Mouse (Mus musculus) forebrain, embryonic 16.5 days (tissue): ENCODE data around the gene Hs6st1. TPM values are rescaled to one million over a fixed set of nuclear protein-coding genes. Genes with fewer than 3 reads are reported as not detected.

Source experiments
- ATAC-seq: fragments of 200-750 bp; cut with Nextera tagmentation; 2 replicates; pipeline ENCODE4 v1.8.0; 2017; ENCODE audit warnings: mild to moderate bottlenecking, moderate library complexity
- H3K27ac ChIP-seq: fragments of 300-500 bp; sonication (generic); 2 replicates; pipeline ENCODE4 v1.5.1; 2014; ENCODE audit warnings: low read length, control low read depth
- H3K27me3 ChIP-seq: fragments of 300-500 bp; sonication (generic); replicated peaks from 2 replicates; pipeline ENCODE4 v1.6.1; 2014; ENCODE audit warnings: low read length; ENCODE audit not compliant: control insufficient read depth, insufficient read depth
- H3K36me3 ChIP-seq: fragments of 300-500 bp; sonication (generic); 2 replicates; pipeline ENCODE4 v1.6.1; 2014; ENCODE audit not compliant: control insufficient read depth, insufficient read depth
- H3K4me1 ChIP-seq: fragments of 300-500 bp; sonication (generic); replicated peaks from 2 replicates; pipeline ENCODE4 v1.6.1; 2014; ENCODE audit warnings: low read length; ENCODE audit not compliant: control insufficient read depth, insufficient read depth
- H3K4me2 ChIP-seq: fragments of 300-500 bp; sonication (generic); 2 replicates; pipeline ENCODE4 v1.6.1; 2014; ENCODE audit warnings: mild to moderate bottlenecking, low read length, control low read depth
- H3K4me3 ChIP-seq: fragments of 300-500 bp; sonication (generic); replicated peaks from 2 replicates; pipeline ENCODE4 v1.5.1; 2014; ENCODE audit warnings: mild to moderate bottlenecking, low read length, control low read depth
- H3K9ac ChIP-seq: fragments of 300-500 bp; sonication (generic); replicated peaks from 2 replicates; pipeline ENCODE4 v1.6.1; 2014; ENCODE audit warnings: low read depth, low read length, control low read depth
- H3K9me3 ChIP-seq: fragments of 300-500 bp; sonication (generic); 2 replicates; pipeline ENCODE4 v1.6.1; 2016; ENCODE audit warnings: low read length; ENCODE audit not compliant: control insufficient read depth
- WGBS: fragments of 180-500 bp; shearing (Covaris S2); extraction: QIAGEN DNeasy Blood & Tissue Kit; methylation state at CpG from one replicate; pipeline ENCODE4 v1.1.7; 2014; 5-methylcytosine and 5-hydroxymethylcytosine counted together
- polyA plus RNA-seq: library from polyadenylated mRNA; unstranded; fragments of >200 nt; fragmentation: Nextera tagmentation; extraction: Ambion mirVana; gene quantifications from 2 replicates; pipeline ENCODE4 v1.2.1, GENCODE M21; 2015

Hs6st1 gene
- polyA plus RNA-seq, 1 experiment from 2014 or later: 7.4 TPM

- H3K36me3 ChIP-seq: peaks cover 7% of the 10 kb centered on the region; the same call in 1 of the 2 replicates
- peaks cover 25% of the 10 kb centered on the region for H3K4me1 ChIP-seq
- 56% methylated on average over 6 of the region's 6 CpGs for WGBS
- peaks cover 2% of the 10 kb centered on the region; the same call in 1 of the 2 replicates for H3K9me3 ChIP-seq
- H3K4me3 ChIP-seq: no peak overlapping the region
- ATAC-seq: no peak
- no peak overlapping the region for H3K27ac ChIP-seq
- no peaks in the 10 kb centered on the region for H3K27me3 ChIP-seq
- no peak overlapping the region for H3K4me2 ChIP-seq
- H3K9ac ChIP-seq: no peak overlapping the region; the same call in 1 of the 2 replicates
These were observed 22.0 kb downstream of the Hs6st1 start for GRCm38 (mm10) chr1:36090011-36090721.

DNA sequence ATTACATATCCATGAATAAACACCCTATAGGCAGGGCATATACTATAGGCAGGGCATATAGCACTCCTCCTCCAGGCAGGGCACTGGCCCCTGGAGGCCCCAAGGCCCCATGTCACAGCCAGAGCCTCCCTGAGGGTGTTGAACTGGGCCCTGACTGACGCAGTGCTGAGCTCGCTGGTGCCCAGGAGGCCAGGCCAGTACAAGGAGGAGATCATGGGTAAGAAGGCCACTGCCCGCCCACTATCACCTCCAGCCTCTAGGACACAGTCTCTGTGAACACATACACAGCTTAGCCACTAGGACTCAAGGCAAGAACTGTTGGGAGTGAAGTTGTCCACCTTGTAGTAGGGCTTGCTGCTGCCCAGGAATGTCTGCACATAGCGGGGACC, 22.5 kb downstream of the Hs6st1 start:
- WGBS: 94% methylated on average over 4 of the region's 4 CpGs
- Histone ChIP-seq H3K9me3 (peaks cover 2% of the 10 kb centered on the region; the same call in 1 of the 2 replicates), H3K4me3 (no peak overlapping the region), H3K27ac (no peak overlapping the region), H3K9ac (no peak overlapping the region), H3K4me2 (no peak overlapping the region), H3K4me1 (peaks cover 31% of the 10 kb centered on the region), H3K27me3 (no peaks in the 10 kb centered on the region), H3K36me3 (peaks cover 6% of the 10 kb centered on the region; the same call in 1 of the 2 replicates)
- no peak for ATAC-seq

DNA sequence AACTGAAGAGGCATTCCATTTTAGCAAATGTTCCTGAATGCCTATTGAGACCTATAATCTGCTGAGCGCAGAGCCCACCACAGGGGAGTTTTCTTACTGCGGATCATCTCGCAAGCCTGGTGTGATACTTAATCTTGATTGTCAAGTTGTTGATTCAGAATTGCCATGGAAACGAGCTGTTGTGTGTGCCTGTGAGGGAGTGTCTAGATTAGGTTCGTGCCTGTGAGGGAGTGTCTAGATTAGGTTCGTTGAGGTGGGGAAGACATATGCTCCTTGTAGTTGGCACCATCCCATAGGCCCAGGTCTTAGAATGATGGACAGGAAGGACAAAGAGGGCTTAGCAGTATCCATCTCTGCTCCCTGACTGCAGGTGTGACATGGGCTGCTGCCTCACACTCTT, 23.0 kb downstream of the Hs6st1 start:
- peaks cover 5% of the 10 kb centered on the region; the same call in 1 of the 2 replicates for H3K36me3 ChIP-seq
- no peak overlapping the region for H3K4me2 ChIP-seq
- H3K27ac ChIP-seq: no peak overlapping the region
- no peaks in the 10 kb centered on the region for H3K27me3 ChIP-seq
- H3K9ac ChIP-seq: no peak overlapping the region
- peaks cover 35% of the 10 kb centered on the region for H3K4me1 ChIP-seq
- H3K9me3 ChIP-seq: peaks cover 2% of the 10 kb centered on the region; the same call in 1 of the 2 replicates
- no peak for ATAC-seq
- 73% methylated on average over 6 of the region's 6 CpGs for WGBS
- H3K4me3 ChIP-seq: no peak overlapping the region

DNA sequence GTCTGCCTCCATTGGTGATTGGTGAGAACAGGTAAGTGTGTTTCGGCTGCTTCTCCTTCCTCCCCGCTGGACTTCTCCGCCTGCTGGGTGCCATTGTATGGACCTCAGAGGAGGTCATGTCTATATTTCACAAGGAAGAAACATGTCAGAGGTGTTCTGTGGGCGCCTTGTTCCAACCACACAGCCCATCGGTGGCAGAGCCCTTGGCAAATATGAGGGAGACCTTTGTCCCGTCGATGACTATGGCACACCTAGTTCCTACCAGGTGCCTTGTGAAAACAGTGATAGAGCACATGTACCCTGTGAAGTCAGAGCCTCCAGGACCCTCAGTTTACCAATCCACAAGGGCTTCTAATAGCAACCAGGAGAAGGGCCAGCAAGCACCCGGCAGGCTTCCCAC, 25.5 kb downstream of the Hs6st1 start:
- ATAC-seq: no peak
- no peaks in the 10 kb centered on the region for H3K27me3 ChIP-seq
- no peak overlapping the region for H3K27ac ChIP-seq
- WGBS: 96% methylated on average over 8 of the region's 8 CpGs
- H3K4me1 ChIP-seq: peaks cover 27% of the 10 kb centered on the region
- no peak overlapping the region for H3K4me3 ChIP-seq
- no peak overlapping the region for H3K4me2 ChIP-seq
- H3K9ac ChIP-seq: no peak overlapping the region
- 0 out of 2 replicates have a peak, but pooled peaks cover 2% of the 10 kb centered on the region for H3K36me3 ChIP-seq
- H3K9me3 ChIP-seq: no peaks in the 10 kb centered on the region

GRCm38 (mm10) chr1:36095423-36096272, 27.4 kb downstream of the Hs6st1 start:
- 65% methylated on average over 12 of the region's 12 CpGs for WGBS
- ATAC-seq: peak; percentile 88
- peak overlapping the region; percentile 23; the same call in 1 of the 2 replicates for H3K27ac ChIP-seq
- H3K36me3 ChIP-seq: 0 out of 2 replicates have a peak, but pooled peaks cover 2% of the 10 kb centered on the region
- H3K4me3 ChIP-seq: no peak overlapping the region
- no peaks in the 10 kb centered on the region for H3K27me3 ChIP-seq
- H3K9me3 ChIP-seq: no peaks in the 10 kb centered on the region
- no peak overlapping the region for H3K4me2 ChIP-seq
- peaks cover 14% of the 10 kb centered on the region for H3K4me1 ChIP-seq
- H3K9ac ChIP-seq: no peak overlapping the region

- Histone ChIP-seq H3K27me3 (no peaks in the 10 kb centered on the region), H3K4me1 (peaks cover 14% of the 10 kb centered on the region), H3K4me3 (no peak overlapping the region), H3K9ac (no peak overlapping the region), H3K4me2 (no peak overlapping the region), H3K9me3 (no peaks in the 10 kb centered on the region), H3K36me3 (peaks cover 2% of the 10 kb centered on the region), H3K27ac (no peak overlapping the region)
- ATAC-seq: no peak
- 95% methylated on average over 4 of the region's 4 CpGs for WGBS
These were observed 30.2 kb downstream of the Hs6st1 start for GRCm38 (mm10) chr1:36098432-36098831.

DNA sequence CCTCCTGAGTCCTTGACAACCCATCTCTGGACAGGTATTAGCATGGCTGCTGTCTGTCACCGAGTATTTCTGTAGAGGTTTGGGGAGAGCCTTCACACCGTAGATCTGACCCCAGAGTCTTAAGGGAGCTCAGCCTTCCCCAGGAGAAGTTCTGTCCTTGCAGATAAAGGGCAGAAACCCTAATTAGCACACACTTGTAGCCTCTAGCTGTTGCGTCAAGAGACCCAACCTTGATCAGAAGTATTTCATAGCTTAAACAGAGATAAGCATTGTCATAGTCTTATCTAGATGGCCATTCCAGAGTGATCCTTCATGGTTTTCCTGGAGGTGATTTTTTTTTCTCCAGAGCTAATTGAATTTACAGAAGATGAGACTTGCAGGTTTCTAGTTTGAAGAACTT, 32.2 kb downstream of the Hs6st1 start:
- ATAC-seq: no peak
- Histone ChIP-seq H3K4me1 (peaks cover 8% of the 10 kb centered on the region), H3K36me3 (peaks cover 12% of the 10 kb centered on the region), H3K4me2 (no peak overlapping the region), H3K9me3 (no peaks in the 10 kb centered on the region), H3K27ac (no peak overlapping the region), H3K27me3 (no peaks in the 10 kb centered on the region), H3K4me3 (no peak overlapping the region), H3K9ac (no peak overlapping the region)
- WGBS: 95% methylated on average over 3 of the region's 3 CpGs

DNA sequence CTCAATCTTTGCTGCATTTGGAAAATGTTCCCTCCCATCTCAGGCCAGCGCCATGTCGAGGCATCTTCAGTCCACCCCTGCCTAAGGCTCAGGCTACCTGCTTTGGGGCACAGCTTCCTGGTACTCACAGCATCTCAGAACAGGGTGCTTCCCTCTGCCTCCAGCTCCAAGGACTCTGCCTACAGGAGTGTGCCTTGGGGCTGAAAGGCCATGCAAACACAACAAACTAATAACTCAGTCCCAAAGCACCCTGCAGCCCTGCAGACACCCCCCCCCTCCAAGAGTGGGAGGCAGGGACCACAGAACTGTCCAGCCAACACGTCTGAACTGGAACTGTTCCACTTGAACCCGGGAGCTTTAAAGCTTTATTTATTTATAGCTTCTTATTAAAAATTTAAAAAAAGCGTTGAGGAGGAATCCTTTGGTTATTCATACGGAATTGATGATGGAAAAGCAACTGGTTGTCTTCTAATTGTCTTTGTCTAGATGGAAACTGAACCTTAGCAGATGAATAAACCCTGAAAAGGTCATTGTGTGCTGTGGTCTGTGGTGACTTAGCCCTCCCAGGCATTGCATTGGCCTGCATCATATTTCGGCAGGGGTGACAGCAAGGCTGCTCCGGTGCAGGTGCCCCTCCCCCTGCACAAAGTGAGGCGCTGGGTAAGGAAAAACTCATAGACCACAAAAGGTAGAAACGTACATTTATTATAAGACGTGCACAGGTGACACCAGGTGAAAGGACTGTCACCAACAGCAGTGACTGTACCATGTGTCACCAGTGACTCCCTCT, 37.9 kb downstream of the Hs6st1 start:
- Histone ChIP-seq H3K36me3 (peaks cover 16% of the 10 kb centered on the region), H3K9ac (no peak overlapping the region), H3K27ac (no peak overlapping the region), H3K4me3 (no peak overlapping the region), H3K9me3 (no peaks in the 10 kb centered on the region), H3K4me1 (no peaks in the 10 kb centered on the region), H3K27me3 (no peaks in the 10 kb centered on the region), H3K4me2 (no peak overlapping the region)
- ATAC-seq: no peak
- WGBS: 90% methylated on average over 11 of the region's 11 CpGs

GRCm38 (mm10) chr1:36109987-36110386, 41.8 kb downstream of the Hs6st1 start:
- Histone ChIP-seq H3K4me2 (no peak overlapping the region), H3K27me3 (no peaks in the 10 kb centered on the region), H3K9me3 (no peaks in the 10 kb centered on the region), H3K4me3 (no peak overlapping the region), H3K27ac (no peak overlapping the region), H3K4me1 (no peaks in the 10 kb centered on the region), H3K9ac (no peak overlapping the region), H3K36me3 (peaks cover 7% of the 10 kb centered on the region; the same call in 1 of the 2 replicates)
- ATAC-seq: no peak
- 82% methylated on average over 4 of the region's 4 CpGs for WGBS
